In the genomic region with DNA sequence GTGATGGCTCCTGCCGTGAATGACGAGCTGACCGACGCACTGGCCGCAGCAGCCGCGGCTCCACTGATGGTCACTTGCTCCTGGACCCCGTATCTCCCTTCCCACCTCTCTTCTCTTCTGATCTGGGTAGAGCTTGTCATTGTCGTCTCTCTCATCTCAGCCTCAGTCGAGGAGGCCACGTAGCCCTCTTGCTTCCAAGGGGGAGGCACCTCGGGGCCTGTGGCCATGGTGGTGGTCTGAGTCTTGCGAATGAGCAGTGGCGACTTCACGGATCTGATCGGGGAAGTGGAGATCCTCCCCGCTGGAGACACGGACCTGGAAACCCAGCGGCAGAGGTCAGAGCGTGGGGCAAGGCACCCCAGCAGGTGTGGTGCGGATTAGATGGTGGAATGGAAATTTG, we compare ENCODE assay signal across 8 mouse cellular contexts.
"Had no signal": no experiment of that assay in that cellular context is flagged by ENCODE, and none has a peak within 500 bp of the region (broad histone marks: within the 10 kb centered on the region; RNA-seq: fewer than 3 reads in every experiment).

No protein-coding gene starts in this region.

- H3K27ac ChIP-seq: layer of hippocampus, adult 2 months; left cerebral cortex, adult 2 months; limb, embryonic 10.5 days; liver, embryonic 15.5 days; midbrain, embryonic 13.5 days; neural tube, embryonic 15.5 days; stomach, postnatal 0 days had no signal

- H3K4me1 ChIP-seq: limb, embryonic 10.5 days; liver, embryonic 15.5 days; midbrain, embryonic 13.5 days had no signal

- H3K27me3 ChIP-seq: liver, embryonic 15.5 days; midbrain, embryonic 13.5 days had no signal

- H3K4me2 ChIP-seq: liver, embryonic 11.5 days; liver, embryonic 15.5 days; midbrain, embryonic 13.5 days; neural tube, embryonic 15.5 days had no signal

- H3K36me3 ChIP-seq: limb, embryonic 10.5 days; liver, embryonic 15.5 days; midbrain, embryonic 13.5 days; neural tube, embryonic 15.5 days had no signal

- H3K4me3 ChIP-seq: layer of hippocampus, adult 2 months; left cerebral cortex, adult 2 months; limb, embryonic 10.5 days; liver, embryonic 15.5 days; midbrain, embryonic 13.5 days; neural tube, embryonic 15.5 days had no signal

- H3K9ac ChIP-seq: liver, embryonic 15.5 days; midbrain, embryonic 13.5 days; neural tube, embryonic 15.5 days had no signal

- H3K9me3 ChIP-seq: limb, embryonic 10.5 days; liver, embryonic 15.5 days; midbrain, embryonic 13.5 days; neural tube, embryonic 15.5 days had no signal
